Mouse (Mus musculus): ENCODE results near the gene Mfsd4b1. TPM values are rescaled to one million over a fixed set of nuclear protein-coding genes. Genes with fewer than 3 reads are reported as not detected.
A peak's percentile ranks its signal among the peaks of the same experiment; 100 is the strongest.
"Not testable (repeated sequence)": the region's sequence is repeated elsewhere in the genome, so short reads cannot be mapped to it uniquely, and the experiment has no call there.

The Mfsd4b1 gene
- polyA plus RNA-seq, 1 experiment from 2014 or later, result not detected

DNA sequence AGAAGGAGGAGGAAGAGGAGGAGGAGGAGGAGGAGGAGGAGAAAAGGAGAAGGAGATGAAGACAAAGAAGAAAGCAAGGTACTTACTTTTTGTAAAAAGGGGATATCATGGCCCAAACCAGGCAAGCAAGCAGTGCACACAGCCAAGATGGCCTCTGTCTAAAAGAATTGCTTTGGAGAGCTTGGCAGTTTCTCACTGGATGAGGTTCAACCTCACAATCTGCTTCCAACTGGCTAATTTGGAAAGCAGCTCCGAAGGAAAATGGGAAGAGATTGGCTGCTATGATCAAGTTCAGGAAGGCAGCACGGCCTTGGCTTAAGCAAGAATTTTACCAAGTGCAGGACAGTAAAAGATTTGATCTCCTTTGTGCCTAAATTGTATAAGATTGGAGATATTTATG lies 4.5 kb upstream of the Mfsd4b1 start:
- Histone ChIP-seq H3K36me3 (ENCODE audit: poor library complexity, severe bottlenecking) (no peaks in the 10 kb centered on the region), H3K27ac (no peak overlapping the region), H3K4me3 (no peak overlapping the region), H3K4me1 (peaks cover 5% of the 10 kb centered on the region), H3K27me3 (no peaks in the 10 kb centered on the region), H3K4me2 (no peak overlapping the region), H3K9ac (no peak overlapping the region), H3K9me3 (replicated peaks) (peaks cover 4% of the 10 kb centered on the region; the same call in 1 of the 2 replicates)
- WGBS, result 84% methylated on average over 2 of the region's 2 CpGs
- ATAC-seq, result no peak

DNA sequence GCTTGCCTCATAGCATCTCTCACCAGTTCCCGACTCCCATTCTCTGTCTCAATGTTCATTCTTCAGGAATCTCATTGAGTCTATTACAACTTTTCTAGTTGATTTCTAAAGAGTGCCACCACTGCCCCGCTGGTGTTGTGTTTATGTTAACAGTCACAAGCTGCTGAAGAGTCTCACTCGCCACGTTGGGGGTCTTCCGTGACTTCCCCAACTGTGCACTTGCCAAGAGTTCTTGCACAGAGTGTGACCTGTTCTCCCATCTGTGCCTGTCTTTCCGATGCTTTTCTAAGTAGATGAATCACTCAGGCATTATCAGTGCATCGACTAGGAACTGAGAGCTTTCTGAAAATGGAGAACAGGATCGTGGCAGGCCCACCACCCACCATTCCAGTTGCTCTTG lies 3.0 kb upstream of the Mfsd4b1 start:
- Histone ChIP-seq H3K9ac (no peak overlapping the region), H3K4me1 (peaks cover 11% of the 10 kb centered on the region), H3K4me2 (no peak overlapping the region), H3K4me3 (no peak overlapping the region), H3K27me3 (0 out of 2 replicates have a peak, but pooled peaks cover 5% of the 10 kb centered on the region), H3K9me3 (replicated peaks) (peaks cover 4% of the 10 kb centered on the region; the same call in 1 of the 2 replicates), H3K27ac (no peak overlapping the region), H3K36me3 (ENCODE audit: poor library complexity, severe bottlenecking) (no peaks in the 10 kb centered on the region)
- 86% methylated on average over 8 of the region's 8 CpGs for WGBS
- ATAC-seq, result no peak

- Histone ChIP-seq H3K27ac (no peak overlapping the region), H3K4me3 (no peak overlapping the region), H3K27me3 (0 out of 2 replicates have a peak, but pooled peaks cover 12% of the 10 kb centered on the region), H3K4me2 (no peak overlapping the region), H3K4me1 (peaks cover 11% of the 10 kb centered on the region), H3K36me3 (ENCODE audit: poor library complexity, severe bottlenecking) (no peaks in the 10 kb centered on the region), H3K9ac (no peak overlapping the region), H3K9me3 (replicated peaks) (peaks cover 4% of the 10 kb centered on the region; the same call in 1 of the 2 replicates)
- 95% methylated on average over 5 of the region's 5 CpGs for WGBS
- no peak for ATAC-seq
These were observed 1.5 kb upstream of the Mfsd4b1 start for GRCm38 (mm10) chr10:40026546-40026945.

- Histone ChIP-seq H3K36me3 (ENCODE audit: poor library complexity, severe bottlenecking) (no peaks in the 10 kb centered on the region), H3K4me3 (peak overlapping the region; percentile 71), H3K4me2 (peak overlapping the region; percentile 76), H3K9ac (peak overlapping the region; percentile 71; the same call in 1 of the 2 replicates), H3K4me1 (peaks cover 11% of the 10 kb centered on the region), H3K27me3 (0 out of 2 replicates have a peak, but pooled peaks cover 12% of the 10 kb centered on the region), H3K9me3 (replicated peaks) (peaks cover 4% of the 10 kb centered on the region; the same call in 1 of the 2 replicates), H3K27ac (no peak overlapping the region)
- no peak for ATAC-seq
- 72% methylated on average over 8 of the region's 8 CpGs for WGBS
These were observed 492 bp upstream of the Mfsd4b1 start for GRCm38 (mm10) chr10:40025560-40025959.

GRCm38 (mm10) chr10:40020401-40020800 lies 4.7 kb downstream of the Mfsd4b1 start:
- H3K36me3 ChIP-seq (ENCODE audit: poor library complexity, severe bottlenecking), result no peaks in the 10 kb centered on the region
- no peak overlapping the region for H3K4me2 ChIP-seq
- no peak overlapping the region for H3K27ac ChIP-seq
- WGBS, result 66% methylated on average over 2 of the region's 2 CpGs
- no peak overlapping the region for H3K9ac ChIP-seq
- H3K27me3 ChIP-seq, result 0 out of 2 replicates have a peak, but pooled peaks cover 15% of the 10 kb centered on the region
- H3K4me1 ChIP-seq, result peaks cover 8% of the 10 kb centered on the region
- no peak for ATAC-seq
- no peaks in the 10 kb centered on the region for H3K9me3 ChIP-seq (replicated peaks)
- H3K4me3 ChIP-seq, result no peak overlapping the region

DNA sequence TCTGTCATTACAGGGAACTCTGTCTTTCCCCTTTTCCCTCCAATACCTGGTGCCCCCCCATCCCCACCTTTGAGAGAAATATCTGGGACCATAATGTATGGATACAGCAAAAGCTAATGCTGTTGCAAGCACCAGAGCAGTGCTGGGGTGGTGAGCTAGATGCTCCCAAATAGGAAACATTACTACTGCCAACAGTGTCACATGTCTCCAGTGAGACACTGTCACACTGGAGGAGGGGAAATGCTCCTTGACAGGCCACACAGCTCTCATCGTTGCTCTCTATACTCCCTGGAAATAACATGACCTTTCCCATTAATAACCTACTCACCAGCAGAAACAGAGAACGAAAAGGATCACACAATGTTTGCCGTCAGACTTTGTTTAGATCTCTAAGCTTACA lies 5.6 kb downstream of the Mfsd4b1 start:
- no peak overlapping the region for H3K4me2 ChIP-seq
- H3K36me3 ChIP-seq (ENCODE audit: poor library complexity, severe bottlenecking), result no peaks in the 10 kb centered on the region
- 0 out of 2 replicates have a peak, but pooled peaks cover 15% of the 10 kb centered on the region for H3K27me3 ChIP-seq
- WGBS, result 67% methylated on average over 3 of the region's 3 CpGs
- ATAC-seq, result no peak
- no peak overlapping the region for H3K9ac ChIP-seq
- peaks cover 4% of the 10 kb centered on the region; the same call in 1 of the 2 replicates for H3K4me1 ChIP-seq
- no peak overlapping the region for H3K4me3 ChIP-seq
- H3K9me3 ChIP-seq (replicated peaks), result no peaks in the 10 kb centered on the region
- H3K27ac ChIP-seq, result no peak overlapping the region

GRCm38 (mm10) chr10:40018261-40018860 lies 6.7 kb downstream of the Mfsd4b1 start:
- WGBS, result 72% methylated on average over 5 of the region's 5 CpGs
- H3K27ac ChIP-seq, result no peak overlapping the region

GRCm38 (mm10) chr10:40009591-40009990 lies 15.5 kb downstream of the Mfsd4b1 start:
- Histone ChIP-seq H3K27ac (no peak overlapping the region), H3K27me3 (no peaks in the 10 kb centered on the region), H3K9me3 (replicated peaks) (no peaks in the 10 kb centered on the region), H3K4me2 (no peak overlapping the region), H3K4me3 (no peak overlapping the region), H3K9ac (no peak overlapping the region), H3K36me3 (ENCODE audit: poor library complexity, severe bottlenecking) (no peaks in the 10 kb centered on the region), H3K4me1 (0 out of 2 replicates have a peak, but pooled peaks cover 3% of the 10 kb centered on the region)
- no peak for ATAC-seq
- 86% methylated on average over 11 of the region's 11 CpGs for WGBS

More at GRCm38 (mm10) chr10:40018261-40018860, 6.7 kb downstream of the Mfsd4b1 start:
- Histone ChIP-seq H3K4me3 (no peak overlapping the region), H3K4me1 (no peaks in the 10 kb centered on the region), H3K36me3 (ENCODE audit: poor library complexity, severe bottlenecking) (no peaks in the 10 kb centered on the region), H3K4me2 (no peak overlapping the region), H3K9me3 (replicated peaks) (no peaks in the 10 kb centered on the region), H3K9ac (no peak overlapping the region), H3K27me3 (0 out of 2 replicates have a peak, but pooled peaks cover 13% of the 10 kb centered on the region)
- no peak for ATAC-seq

DNA sequence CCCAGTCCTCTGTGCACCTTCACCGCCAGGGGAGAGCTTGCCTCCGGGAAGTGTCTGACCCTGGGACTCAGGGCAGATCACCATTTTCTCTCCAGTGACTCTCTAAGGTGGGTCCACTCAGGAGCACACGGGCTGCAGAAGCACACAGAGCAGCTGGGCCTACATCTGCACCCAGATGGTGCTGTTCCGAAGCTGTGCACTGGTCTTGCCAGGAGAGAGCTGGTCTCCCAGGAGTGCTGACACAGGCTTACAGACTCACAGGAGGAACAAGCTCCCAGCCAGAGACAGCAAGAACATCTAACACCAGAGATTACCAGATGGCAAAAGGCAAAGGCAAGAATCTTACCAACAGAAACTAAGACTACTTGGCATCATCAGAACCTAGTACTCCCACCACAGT lies 16.2 kb downstream of the Mfsd4b1 start:
- H3K27ac ChIP-seq; H3K27me3 ChIP-seq; H3K36me3 ChIP-seq (ENCODE audit: poor library complexity, severe bottlenecking); ATAC-seq; H3K4me3 ChIP-seq; H3K9ac ChIP-seq; H3K4me1 ChIP-seq; H3K4me2 ChIP-seq; H3K9me3 ChIP-seq (replicated peaks): not testable (repeated sequence)
- WGBS, result 83% methylated on average over 4 of the region's 4 CpGs

DNA sequence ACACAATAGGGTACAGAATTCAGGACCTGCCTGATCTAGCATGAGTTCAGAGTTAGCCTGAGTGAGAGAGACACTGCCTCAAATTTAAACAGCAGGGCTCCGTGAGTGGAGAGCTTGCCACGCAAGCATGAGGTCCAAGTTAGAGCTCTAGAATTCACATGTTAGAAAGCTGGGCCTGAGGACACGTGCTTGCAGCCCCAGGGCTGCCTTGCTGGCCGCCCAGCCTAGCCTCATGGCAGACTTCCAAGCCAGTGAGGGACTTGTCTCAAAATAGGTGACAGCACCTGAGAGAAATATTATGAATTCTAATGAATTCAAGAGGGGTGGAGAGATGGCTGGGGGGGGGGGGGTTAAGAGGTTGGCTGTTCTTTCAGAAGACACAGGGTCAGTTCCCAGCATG lies 17.1 kb downstream of the Mfsd4b1 start:
- Histone ChIP-seq H3K36me3 (ENCODE audit: poor library complexity, severe bottlenecking) (no peaks in the 10 kb centered on the region), H3K4me1 (0 out of 2 replicates have a peak, but pooled peaks cover 3% of the 10 kb centered on the region), H3K27ac (no peak overlapping the region), H3K4me3 (no peak overlapping the region), H3K4me2 (no peak overlapping the region), H3K27me3 (no peaks in the 10 kb centered on the region), H3K9me3 (replicated peaks) (no peaks in the 10 kb centered on the region), H3K9ac (no peak overlapping the region)
- WGBS, result 88% methylated on average over 4 of the region's 4 CpGs
- no peak for ATAC-seq

DNA sequence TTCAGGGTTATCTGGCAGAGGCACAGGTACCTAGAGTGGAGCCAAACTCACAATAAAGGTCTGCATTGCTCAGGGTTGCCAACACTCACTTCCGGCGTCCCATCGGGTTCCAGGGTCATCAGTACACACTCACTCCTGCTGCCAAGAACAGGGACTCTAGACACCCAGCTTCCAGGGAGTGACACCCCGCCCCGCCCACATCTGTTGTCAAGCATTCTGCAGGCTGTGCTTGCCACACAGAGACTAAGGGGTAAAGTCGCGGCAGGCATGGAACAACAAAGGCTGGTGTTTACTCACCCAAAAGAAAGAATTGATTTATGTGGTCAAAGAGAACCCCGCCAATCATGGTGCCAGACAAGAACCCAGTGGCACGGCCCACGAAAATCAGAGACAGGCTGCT lies 18.1 kb downstream of the Mfsd4b1 start:
- Histone ChIP-seq H3K4me2 (no peak overlapping the region), H3K9me3 (replicated peaks) (no peaks in the 10 kb centered on the region), H3K36me3 (ENCODE audit: poor library complexity, severe bottlenecking) (no peaks in the 10 kb centered on the region), H3K9ac (no peak overlapping the region), H3K4me3 (no peak overlapping the region), H3K27ac (no peak overlapping the region), H3K4me1 (0 out of 2 replicates have a peak, but pooled peaks cover 3% of the 10 kb centered on the region), H3K27me3 (no peaks in the 10 kb centered on the region)
- 48% methylated on average over 10 of the region's 10 CpGs for WGBS
- no peak for ATAC-seq

- Histone ChIP-seq H3K27ac (no peak overlapping the region), H3K9me3 (replicated peaks) (no peaks in the 10 kb centered on the region), H3K36me3 (ENCODE audit: poor library complexity, severe bottlenecking) (no peaks in the 10 kb centered on the region), H3K4me1 (no peaks in the 10 kb centered on the region), H3K9ac (no peak overlapping the region), H3K4me2 (no peak overlapping the region), H3K4me3 (no peak overlapping the region), H3K27me3 (no peaks in the 10 kb centered on the region)
- 88% methylated on average over 2 of the region's 2 CpGs for WGBS
- no peak for ATAC-seq
These were observed 24.3 kb downstream of the Mfsd4b1 start for GRCm38 (mm10) chr10:40000746-40001145.

DNA sequence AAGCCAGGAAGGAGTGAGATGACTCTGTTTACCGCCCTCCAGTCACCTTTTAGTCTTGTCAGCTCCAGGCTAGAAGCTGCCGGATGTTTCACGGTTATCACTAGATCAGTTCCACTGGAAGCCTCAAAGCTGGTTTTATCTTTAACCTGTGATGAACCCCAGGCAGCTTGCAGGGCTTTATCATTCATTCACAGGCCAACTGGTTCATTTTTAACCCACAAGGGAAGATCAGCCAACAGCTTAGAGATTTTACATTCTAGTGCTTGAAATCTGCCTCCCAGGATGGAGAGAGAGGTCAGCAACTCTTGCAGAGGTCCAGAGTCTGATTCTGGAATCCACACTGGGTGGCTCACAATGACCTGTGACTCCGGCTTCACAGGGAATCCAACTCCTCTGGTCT lies 33.9 kb downstream of the Mfsd4b1 start:
- no peak overlapping the region for H3K27ac ChIP-seq
- 82% methylated on average over 4 of the region's 4 CpGs for WGBS
- H3K27me3 ChIP-seq, result no peaks in the 10 kb centered on the region
- H3K36me3 ChIP-seq (ENCODE audit: poor library complexity, severe bottlenecking), result no peaks in the 10 kb centered on the region
- no peak overlapping the region for H3K4me3 ChIP-seq
- ATAC-seq, result no peak
- H3K4me1 ChIP-seq, result no peaks in the 10 kb centered on the region
- no peaks in the 10 kb centered on the region for H3K9me3 ChIP-seq (replicated peaks)
- H3K9ac ChIP-seq, result no peak overlapping the region
- no peak overlapping the region for H3K4me2 ChIP-seq

Measured in forebrain, embryonic 13.5 days (tissue).